Mouse (Mus musculus) urinary bladder, postnatal 4 days (tissue): ENCODE measurements around the gene Golga2.

ENCODE experiments used
- DNase-seq, 2 experiments: peaks; one replicate each; pipeline ENCODE4 v3.0.0; 2021 to 2022; ENCODE audit warnings: low spot score in 2 of 2

Gene Golga2

DNA sequence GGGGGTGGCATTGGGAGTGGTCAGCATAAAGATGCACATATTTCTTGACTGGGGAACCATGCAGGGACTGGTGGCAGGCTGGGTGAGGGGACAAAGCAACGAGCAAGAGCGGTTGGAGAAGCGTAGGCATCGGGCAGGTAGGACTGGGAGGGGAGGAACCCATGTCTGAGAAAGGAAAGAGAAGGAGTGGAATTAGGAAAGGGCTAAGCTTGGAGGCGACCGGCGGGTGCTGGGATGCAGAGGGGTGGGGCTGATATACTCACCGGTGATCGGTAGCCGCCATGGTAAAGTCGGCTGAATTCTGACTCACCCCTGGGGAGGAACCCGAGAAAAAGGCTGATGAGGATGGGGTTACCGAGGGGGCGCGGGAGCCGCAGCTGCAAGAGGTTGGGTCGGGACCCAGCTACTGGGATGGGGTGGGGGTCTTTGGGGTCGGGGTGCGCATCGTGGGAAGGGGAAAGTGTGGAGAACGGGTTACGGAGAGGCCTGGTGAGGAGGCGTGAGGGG, at the start of gene Golga2:
Golga2 (plus strand) TSS at position 51 of the 507 bp plus-strand sequence.
- no peak for DNase-seq

GRCm38 (mm10) chr2:32237571-32237970, 49.6 kb upstream of the Golga2 start:
- DNase-seq = no peak

DNA sequence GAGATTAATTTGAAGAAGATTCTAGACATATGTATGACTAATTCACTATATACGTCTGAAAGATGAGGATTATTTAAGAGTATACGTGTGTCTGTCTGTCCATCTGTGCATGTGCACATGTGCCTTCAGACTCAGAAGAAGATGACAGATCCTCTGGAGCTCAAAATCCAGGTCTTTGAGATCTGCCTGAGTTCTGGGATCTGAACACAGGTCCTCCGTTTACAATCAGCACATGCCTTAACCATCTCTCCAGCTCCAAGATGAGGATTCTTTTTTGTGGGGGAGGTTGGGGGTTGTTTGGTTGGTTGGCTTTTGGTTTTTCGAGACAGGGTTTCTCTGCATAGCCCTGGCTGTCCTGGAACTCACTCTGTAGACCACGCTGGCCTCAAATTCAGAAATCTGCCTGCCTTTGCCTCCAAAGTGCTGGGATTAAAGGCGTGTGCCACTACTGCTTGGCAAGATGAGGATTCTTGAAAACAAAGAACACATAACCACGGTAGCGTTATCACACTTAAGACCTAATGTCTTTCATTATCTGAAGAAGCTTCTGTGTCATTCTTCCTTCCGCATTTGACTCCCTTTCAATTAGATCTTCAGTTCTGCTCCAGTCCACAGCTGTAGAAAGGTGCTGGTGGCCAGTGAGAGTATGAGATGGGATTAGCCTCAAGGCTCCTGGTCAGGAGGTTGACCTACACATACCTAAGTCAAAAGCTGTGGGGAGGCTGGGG, 48.3 kb upstream of the Golga2 start:
- DNase-seq = no peak

GRCm38 (mm10) chr2:32240591-32240990, 46.6 kb upstream of the Golga2 start:
- no peak for DNase-seq

DNA sequence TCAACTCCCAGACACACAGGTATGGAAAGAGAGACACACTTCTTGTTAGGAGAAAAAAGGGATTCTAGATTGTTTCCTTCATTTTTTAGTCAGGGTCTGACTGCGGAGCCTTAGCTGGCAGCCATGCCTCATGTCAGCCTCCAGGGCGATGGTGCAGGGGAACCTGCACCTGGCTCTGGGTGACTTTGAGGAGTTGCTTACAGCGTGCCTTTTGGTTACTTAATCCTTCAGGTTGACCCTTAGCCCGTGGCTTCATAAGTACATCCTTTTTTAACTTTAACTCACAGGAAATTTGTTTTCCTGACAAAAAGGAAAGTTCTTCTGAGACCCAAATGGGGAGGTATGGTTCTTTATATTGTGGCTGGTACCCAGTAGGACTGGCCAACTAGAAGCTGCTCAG, 44.2 kb upstream of the Golga2 start:
- no peak for DNase-seq

DNA sequence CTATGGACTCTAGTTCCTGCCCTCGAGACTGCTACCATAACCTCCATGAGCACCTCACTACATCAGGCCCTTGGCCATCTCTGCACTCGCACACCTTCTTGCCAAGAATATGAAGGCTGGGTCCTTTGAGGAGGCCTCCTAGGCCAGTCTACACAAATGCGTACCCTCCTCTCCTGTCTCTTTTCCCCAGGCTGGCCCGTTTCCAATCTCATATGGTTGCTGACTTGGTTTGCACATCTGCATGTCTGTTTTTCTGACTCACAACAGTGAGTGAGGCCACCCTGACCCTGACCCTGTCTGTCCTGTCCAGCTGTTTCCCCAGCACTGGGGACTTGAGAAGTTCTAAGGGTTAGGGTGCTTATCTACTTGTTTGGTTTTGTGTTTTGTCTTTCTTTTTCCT, 40.4 kb upstream of the Golga2 start:
- DNase-seq = no peak

DNA sequence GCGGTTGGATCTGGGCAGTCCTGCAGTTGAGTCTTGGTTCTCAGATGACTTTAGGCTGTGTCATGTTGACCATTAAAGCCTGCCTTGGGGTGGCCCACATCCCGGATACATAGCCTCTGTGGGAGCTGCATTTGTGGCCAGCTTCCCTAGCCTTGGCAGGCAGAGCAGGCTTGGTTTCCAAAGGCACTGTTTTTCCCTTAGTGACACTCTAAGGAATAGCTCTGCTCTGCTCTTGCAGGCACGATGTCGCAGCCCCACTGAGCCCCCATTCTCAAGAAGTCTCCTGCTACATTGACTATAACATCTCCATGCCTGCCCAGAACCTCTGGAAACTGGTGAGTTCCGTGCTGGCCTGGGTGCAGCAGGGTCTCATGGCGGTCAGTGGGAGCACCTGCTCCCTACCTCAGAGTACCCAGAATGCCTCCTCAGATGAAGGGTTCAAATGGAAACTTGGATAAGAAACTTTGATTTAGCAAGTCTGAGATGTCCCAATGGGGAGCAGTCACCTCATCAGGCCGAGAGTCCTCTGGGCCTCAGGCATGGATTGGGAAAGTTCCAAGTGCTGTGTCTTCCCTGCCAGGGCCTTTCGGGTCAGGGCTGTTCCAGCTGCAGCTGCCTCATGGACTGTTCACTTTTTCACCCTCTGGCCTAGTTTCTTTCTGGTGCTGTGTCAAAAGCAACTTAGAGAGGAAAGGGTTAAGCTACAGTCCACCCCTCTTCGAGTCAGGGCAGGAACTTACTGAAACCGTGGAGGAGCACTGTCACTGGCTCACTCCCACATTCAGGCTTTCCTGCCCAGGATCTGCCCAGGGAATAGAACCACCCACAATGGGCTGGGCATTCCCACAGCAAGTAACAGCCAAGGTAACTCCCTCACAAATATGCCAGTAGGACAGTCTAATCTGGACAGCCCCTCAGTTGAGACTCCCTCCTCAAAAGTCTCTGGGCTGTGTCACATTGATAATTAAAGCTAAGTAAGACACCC, 38.5 kb upstream of the Golga2 start:
- no peak for DNase-seq

- DNase-seq = no peak
Observed at GRCm38 (mm10) chr2:32251791-32252527, 35.2 kb upstream of the Golga2 start.

DNA sequence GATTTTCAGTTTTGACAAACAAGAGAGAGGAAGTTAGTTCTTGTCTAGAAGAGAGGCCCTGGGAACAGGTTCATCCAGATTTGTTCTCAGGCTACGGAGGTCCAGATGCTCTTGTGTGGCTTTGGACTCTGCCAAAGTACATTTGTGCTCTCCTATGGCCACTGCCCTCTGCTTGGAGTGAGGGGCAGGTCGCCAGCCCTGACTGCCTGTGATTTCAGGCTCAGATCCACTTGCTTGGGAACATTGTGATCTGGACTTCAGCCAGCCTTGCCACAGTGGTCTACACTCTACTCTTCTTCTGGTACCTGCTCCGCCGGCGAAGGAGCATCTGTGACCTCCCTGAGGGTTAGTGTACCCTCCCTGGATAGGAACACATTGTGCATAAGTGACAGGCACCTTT, 34.5 kb upstream of the Golga2 start:
- no peak for DNase-seq

DNA sequence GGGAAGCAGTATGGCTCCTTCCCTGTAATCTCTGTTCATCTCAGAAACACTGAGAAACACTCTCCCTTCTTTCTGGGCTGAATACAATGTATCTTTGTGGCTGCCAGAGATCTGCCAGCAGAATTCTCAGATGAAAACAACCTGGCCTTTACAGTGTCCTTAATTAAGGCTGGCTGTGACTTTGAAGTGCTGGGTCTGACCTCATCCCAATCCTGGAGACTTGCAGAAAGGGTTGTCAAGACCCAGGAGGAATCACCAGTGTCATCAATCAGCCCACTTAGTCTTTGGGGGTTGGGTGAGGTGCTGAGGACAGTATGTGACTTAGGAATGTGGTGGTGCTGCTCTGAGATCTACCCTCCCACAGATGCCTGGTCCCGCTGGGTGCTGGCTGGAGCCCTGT, 33.8 kb upstream of the Golga2 start:
- DNase-seq = no peak

DNA sequence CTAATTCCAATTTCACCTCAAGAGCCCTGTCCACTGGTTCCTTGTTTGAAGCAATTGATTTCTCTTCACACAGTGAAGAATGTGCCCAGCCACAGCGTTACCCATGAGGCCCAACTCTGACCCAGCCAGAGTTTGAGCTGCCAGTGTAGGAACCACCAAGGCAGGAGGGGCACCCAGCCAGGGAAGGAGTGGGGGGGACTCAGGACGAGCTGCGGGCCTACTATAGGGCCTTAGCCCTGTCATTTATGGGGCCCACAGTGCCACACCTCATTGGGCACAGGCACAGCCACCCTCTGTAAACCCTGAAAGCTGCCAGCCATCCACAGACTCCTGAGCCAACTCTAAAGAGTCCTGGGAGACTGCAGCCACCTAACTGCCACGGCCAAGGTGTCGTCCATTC, 32.6 kb upstream of the Golga2 start:
- no peak for DNase-seq

- no peak for DNase-seq
Observed at GRCm38 (mm10) chr2:32256273-32256672, 30.9 kb upstream of the Golga2 start.

DNA sequence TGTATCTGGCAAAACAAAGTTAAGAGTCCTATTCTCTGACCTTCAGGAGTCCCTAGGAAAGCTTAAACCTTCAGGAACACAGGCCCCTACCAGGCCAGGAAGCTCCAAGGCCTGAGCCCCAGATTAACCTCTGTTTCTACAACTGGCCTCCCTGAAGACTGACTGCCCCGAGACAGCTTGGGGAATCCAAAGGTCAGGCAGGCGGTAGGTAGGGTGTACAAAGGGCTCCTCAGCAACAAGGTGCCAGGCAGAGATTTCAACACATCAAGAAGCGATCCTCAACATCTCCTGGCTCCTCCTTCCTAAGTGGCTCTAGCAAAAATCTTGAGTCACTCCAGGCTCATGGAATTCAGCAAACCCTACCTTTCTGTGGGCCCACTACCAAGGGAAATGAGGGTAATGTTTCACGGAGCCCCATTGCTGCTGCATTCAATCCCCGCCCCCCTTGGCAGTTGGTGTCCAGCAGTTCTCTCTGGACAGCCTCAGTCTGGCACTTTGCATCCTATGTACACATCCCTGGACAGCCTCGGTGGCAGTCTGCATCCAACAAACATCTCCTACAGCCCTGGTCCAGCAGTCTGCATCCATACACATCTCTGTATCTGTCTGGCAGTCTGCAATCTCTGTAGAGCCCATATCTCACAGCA, 28.2 kb upstream of the Golga2 start:
- no peak for DNase-seq

DNA sequence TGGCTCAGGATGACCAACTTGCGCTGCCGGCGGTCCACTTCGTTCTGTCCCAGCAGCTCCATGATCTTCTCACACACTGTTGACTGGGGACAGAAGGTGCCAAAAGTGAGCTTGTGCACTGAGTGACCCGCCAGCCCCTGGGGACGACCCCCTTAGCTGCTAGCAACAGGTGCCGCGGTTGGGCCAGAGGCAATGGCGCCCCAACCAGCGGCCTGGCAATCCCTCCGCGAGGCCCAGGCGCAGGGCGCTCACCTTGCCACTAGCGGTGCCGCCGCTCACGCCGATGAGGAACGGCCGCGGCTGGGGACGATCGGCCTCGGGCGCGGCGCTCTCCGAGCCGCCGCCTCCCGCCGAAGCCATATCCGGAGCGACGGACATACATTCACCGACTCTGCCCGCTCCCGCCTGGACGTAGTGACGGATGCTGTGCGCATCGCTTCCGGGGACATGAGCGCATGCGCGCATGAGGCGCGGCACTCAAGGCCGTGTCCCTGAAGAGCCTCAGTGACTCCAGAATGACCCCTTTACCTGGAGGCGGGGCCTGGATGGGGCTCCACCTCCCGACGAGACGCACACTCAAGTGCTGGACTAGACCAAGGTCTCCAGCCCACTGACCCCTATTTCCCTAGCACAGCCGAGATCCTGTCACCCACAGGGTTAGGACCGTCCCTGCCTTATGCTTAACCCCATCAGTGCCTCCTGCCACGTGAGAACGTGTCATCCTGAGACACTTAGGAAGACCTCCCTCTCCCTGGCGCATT, 27.3 kb upstream of the Golga2 start, which contains the start of gene Uck1:
Uck1 (minus strand) TSS at position 503 of the 761 bp plus-strand sequence.
- peak; percentile 82 to 87 for DNase-seq

DNA sequence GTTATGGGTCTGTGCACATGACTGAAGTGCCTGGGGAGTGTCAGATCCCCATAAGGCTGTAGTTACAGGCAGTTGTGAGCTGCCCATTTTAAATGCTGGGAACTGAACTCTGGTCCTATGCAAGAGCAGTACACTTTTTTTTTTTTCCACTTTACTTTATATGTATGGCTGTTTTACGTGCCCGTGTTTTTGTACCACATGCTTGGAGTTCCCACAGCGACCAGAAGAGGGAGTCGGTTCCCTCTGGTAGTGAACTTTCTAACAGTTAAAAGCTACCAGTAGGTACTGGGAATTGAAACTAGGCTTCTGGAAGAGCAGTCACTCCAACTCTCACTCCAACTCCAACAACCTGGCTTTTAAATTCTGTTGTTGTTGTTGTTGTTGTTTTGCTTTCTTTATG, 26.5 kb upstream of the Golga2 start:
- no peak for DNase-seq

DNA sequence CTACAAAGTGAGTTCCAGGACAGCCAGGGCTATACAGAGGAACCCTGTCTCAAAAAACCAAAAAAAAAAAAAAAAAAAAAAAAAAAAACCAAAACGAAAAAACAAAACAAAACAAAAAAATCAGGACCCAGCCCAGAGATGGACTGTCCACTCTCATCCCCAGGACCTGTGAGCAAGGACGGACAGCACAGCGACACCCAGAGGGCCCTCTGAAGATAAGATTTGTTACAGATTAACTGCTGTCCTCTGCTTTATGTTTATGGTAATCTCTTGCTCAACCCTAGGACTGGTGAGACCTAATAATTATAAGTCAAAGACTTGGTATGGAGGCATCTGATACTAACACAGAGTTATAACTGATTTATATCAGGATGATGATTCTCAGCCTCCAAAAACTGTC, 11.4 kb upstream of the Golga2 start:
- no peak for DNase-seq

DNA sequence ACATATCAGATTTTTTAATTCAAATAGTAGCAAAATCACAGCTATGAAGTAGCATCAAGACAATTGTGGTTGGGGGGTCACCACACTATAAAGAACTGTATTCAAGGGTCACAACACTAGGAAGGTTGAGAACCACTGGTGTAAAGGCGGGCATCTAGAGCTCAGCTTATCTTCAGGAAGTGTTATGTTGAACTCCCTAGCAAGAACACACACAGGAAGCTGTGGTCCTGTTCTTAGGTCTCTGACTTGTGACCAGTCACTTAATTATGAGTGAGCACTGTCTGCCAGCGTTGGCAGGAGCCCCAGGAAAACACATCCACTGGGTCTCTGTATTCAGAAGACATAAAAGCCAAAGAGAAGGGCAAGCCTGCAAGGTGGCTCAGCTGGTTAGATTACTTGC, 4.9 kb upstream of the Golga2 start:
- DNase-seq = no peak

- no peak for DNase-seq
Observed at GRCm38 (mm10) chr2:32282727-32283126, 4.5 kb upstream of the Golga2 start.

GRCm38 (mm10) chr2:32283986-32284385, 3.2 kb upstream of the Golga2 start:
- no peak for DNase-seq

DNA sequence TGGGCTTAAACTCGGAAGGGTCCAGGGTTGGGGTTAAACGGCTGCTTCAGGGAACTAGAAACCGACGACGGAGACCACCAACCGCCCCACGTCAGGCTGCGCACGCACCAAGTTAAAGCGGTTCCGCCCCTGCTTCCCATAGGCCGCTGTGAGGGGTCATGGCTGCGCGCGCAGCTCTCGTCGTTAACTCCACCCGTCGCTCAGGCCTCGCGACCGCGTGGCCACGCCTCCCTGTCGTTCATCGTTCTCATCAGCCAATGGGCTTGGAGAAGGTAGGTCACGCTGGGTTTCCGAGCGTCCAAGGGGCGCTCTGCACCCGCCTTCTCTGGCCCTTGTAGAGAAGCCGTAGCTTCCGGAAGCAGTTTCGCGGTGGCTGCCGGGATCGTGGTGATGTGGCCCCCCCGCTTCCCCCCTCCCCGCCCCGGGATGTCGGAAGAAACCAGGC, 761 bp downstream of the Golga2 start, which contains the start of gene Swi5:
Swi5 (minus strand) TSS at position 153 of the 445 bp plus-strand sequence.
- DNase-seq = peak; percentile 98 to 100
